Mouse (Mus musculus) leukemia stem cell, adult 10-12 weeks (primary cell): ENCODE data around the gene Fezf2. TPM values are rescaled to one million over a fixed set of nuclear protein-coding genes. Genes with fewer than 3 reads are reported as not detected.

Source experiments
- polyA plus RNA-seq: library from polyadenylated mRNA; stranded (reverse); fragments of >175 nt; gene quantifications from 2 replicates; pipeline ENCODE4 v1.2.3, GENCODE M21; 2012; ENCODE audit warnings: low replicate concordance

Fezf2 gene
- polyA plus RNA-seq: not detected in 2 replicates

DNA sequence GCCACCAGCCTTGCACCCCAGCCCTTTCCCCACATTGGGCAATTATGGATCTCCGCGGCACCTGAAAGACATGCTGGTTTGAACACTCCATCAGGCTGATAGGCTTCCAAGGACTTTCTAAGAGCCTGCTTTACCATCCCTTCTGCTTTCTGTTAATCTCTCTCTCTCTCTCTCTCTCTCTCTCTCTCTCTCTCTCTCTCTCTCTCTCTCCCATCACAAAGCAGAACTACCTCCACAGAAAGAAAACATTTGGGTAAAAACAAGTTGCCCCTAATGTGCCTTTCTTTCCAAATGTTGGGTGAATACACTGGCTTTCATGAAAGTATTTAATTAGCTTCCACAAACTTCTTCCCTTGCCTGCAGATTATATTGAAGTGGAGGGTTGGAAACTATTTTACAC is at the start of gene Fezf2:
Gene Fezf2, minus strand, starts transcription at position 101 of the 400 bp plus-strand sequence.

Other genes with a start within 250 kb of the Fezf2 start
- not detected in 2 replicates for gene Gm49355, start 64.2 kb downstream of the Fezf2 start, polyA plus RNA-seq
- 0.36 and 4.0 TPM in 2 replicates for gene 3830406C13Rik, start 64.0 kb downstream of the Fezf2 start, polyA plus RNA-seq